Mouse (Mus musculus): ENCODE measurements around the gene Senp1. TPM values are rescaled to one million over a fixed set of nuclear protein-coding genes. Genes with fewer than 3 reads are reported as not detected.

Senp1 gene
- polyA plus RNA-seq, 1 experiment from 2014 or later, result 24.9 TPM

GRCm38 (mm10) chr15:98043967-98044366 lies 49.6 kb downstream of the Senp1 start:
- ATAC-seq (ENCODE audit: insufficient read depth, low FRiP score), result no peak
- WGBS, result 92% methylated on average over 6 of the region's 6 CpGs

GRCm38 (mm10) chr15:98042508-98042907 lies 51.0 kb downstream of the Senp1 start:
- Histone ChIP-seq H3K36me3 (ENCODE audit: control insufficient read depth, insufficient read depth, low read length) (peaks cover 27% of the 10 kb centered on the region), H3K4me1 (ENCODE audit: control insufficient read depth, insufficient read depth, low read length) (no peaks in the 10 kb centered on the region), H3K4me2 (ENCODE audit: low read depth, low read length) (no peak overlapping the region), H3K9me3 (replicated peaks; ENCODE audit: control insufficient read depth, low read length) (no peaks in the 10 kb centered on the region), H3K27me3 (ENCODE audit: control insufficient read depth, insufficient read depth, low read length) (no peaks in the 10 kb centered on the region), H3K27ac (ENCODE audit: low read length) (no peak overlapping the region), H3K4me3 (replicated peaks; ENCODE audit: low read length) (no peak overlapping the region), H3K9ac (ENCODE audit: low read length) (no peak overlapping the region)
- no peak for ATAC-seq (ENCODE audit: insufficient read depth, low FRiP score)
- WGBS, result 89% methylated on average over 12 of the region's 12 CpGs

More at GRCm38 (mm10) chr15:98043967-98044366, 49.6 kb downstream of the Senp1 start:
- Histone ChIP-seq H3K9ac (ENCODE audit: low read length) (no peak overlapping the region), H3K4me3 (replicated peaks; ENCODE audit: low read length) (no peak overlapping the region), H3K4me2 (ENCODE audit: low read depth, low read length) (no peak overlapping the region), H3K27ac (ENCODE audit: low read length) (no peak overlapping the region), H3K9me3 (replicated peaks; ENCODE audit: control insufficient read depth, low read length) (no peaks in the 10 kb centered on the region), H3K36me3 (ENCODE audit: control insufficient read depth, insufficient read depth, low read length) (peaks cover 27% of the 10 kb centered on the region), H3K4me1 (ENCODE audit: control insufficient read depth, insufficient read depth, low read length) (no peaks in the 10 kb centered on the region), H3K27me3 (ENCODE audit: control insufficient read depth, insufficient read depth, low read length) (no peaks in the 10 kb centered on the region)

DNA sequence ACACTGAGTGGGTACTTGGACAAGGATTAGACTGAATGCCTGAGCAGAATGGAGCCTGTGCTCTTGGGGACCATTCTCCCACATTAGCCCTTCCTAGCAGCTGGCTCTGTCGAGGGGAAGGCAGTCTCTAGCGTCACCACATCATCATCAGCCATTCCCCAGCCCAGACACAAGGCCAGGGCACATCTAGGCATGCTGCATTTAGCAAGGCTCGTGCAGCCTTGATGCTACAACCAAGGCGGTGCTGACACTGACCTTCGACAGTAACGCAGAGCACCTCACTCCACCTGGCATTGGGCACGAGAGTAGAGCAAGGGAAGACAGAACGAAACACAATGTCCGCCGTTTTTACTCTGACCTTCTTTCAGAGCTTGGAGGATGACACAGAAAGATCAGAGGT lies 53.9 kb downstream of the Senp1 start:
- no peak overlapping the region for H3K4me2 ChIP-seq (ENCODE audit: low read depth, low read length)
- no peaks in the 10 kb centered on the region for H3K4me1 ChIP-seq (ENCODE audit: control insufficient read depth, insufficient read depth, low read length)
- 89% methylated on average over 10 of the region's 10 CpGs for WGBS
- no peaks in the 10 kb centered on the region for H3K9me3 ChIP-seq (replicated peaks; ENCODE audit: control insufficient read depth, low read length)
- ATAC-seq (ENCODE audit: insufficient read depth, low FRiP score), result no peak
- H3K27me3 ChIP-seq (ENCODE audit: control insufficient read depth, insufficient read depth, low read length), result no peaks in the 10 kb centered on the region
- H3K9ac ChIP-seq (ENCODE audit: low read length), result no peak overlapping the region
- no peak overlapping the region for H3K27ac ChIP-seq (ENCODE audit: low read length)
- H3K36me3 ChIP-seq (ENCODE audit: control insufficient read depth, insufficient read depth, low read length), result peaks cover 11% of the 10 kb centered on the region
- no peak overlapping the region for H3K4me3 ChIP-seq (replicated peaks; ENCODE audit: low read length)

- ATAC-seq (ENCODE audit: insufficient read depth, low FRiP score), result no peak
- Histone ChIP-seq H3K9ac (ENCODE audit: low read length) (no peak overlapping the region), H3K27me3 (ENCODE audit: control insufficient read depth, insufficient read depth, low read length) (no peaks in the 10 kb centered on the region), H3K9me3 (replicated peaks; ENCODE audit: control insufficient read depth, low read length) (no peaks in the 10 kb centered on the region), H3K27ac (ENCODE audit: low read length) (no peak overlapping the region), H3K4me3 (replicated peaks; ENCODE audit: low read length) (no peak overlapping the region), H3K36me3 (ENCODE audit: control insufficient read depth, insufficient read depth, low read length) (no peaks in the 10 kb centered on the region; the same call in 1 of the 2 replicates), H3K4me2 (ENCODE audit: low read depth, low read length) (no peak overlapping the region), H3K4me1 (ENCODE audit: control insufficient read depth, insufficient read depth, low read length) (no peaks in the 10 kb centered on the region)
- WGBS, result 89% methylated on average over 5 of the region's 5 CpGs
Measured at GRCm38 (mm10) chr15:98036578-98036977, 57.0 kb downstream of the Senp1 start.

DNA sequence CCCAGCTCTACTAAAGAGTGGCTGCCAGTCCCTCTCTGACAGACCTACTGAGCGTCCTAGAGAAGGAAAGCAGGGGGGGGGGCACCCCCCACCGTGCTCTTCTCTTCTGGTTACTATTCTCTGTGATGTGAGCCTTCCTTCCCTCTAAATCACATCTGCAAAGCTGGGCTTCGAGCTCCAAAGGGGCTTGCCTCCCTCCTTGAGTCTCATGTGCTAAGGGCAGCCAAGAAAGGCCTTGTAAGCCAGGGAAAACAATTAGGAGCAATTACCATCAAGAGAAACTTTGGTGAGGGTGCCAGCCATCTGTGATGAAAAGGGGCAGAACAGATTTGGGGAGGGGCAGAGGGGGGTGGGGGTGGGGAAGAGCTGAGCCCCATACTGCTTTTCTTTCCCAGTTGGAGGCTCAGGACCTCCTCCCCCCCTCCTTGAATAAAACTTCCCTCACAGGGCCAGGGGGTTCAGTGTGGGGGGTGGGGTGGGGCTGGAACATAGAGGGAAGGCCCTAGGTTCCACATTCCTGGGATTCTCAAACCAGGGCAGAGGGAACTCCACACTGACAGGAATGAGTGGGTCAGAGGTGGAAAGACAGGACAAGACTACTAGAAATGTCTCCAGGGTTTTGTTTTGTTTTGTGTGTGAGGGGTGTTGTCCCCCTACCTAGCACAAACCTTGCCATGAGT lies 58.3 kb downstream of the Senp1 start:
- H3K4me1 ChIP-seq (ENCODE audit: control insufficient read depth, insufficient read depth, low read length), result no peaks in the 10 kb centered on the region
- no peaks in the 10 kb centered on the region for H3K27me3 ChIP-seq (ENCODE audit: control insufficient read depth, insufficient read depth, low read length)
- no peaks in the 10 kb centered on the region; the same call in 1 of the 2 replicates for H3K36me3 ChIP-seq (ENCODE audit: control insufficient read depth, insufficient read depth, low read length)
- no peaks in the 10 kb centered on the region for H3K9me3 ChIP-seq (replicated peaks; ENCODE audit: control insufficient read depth, low read length)
- H3K4me2 ChIP-seq (ENCODE audit: low read depth, low read length), result no peak overlapping the region
- ATAC-seq (ENCODE audit: insufficient read depth, low FRiP score), result no peak
- no peak overlapping the region for H3K9ac ChIP-seq (ENCODE audit: low read length)
- no peak overlapping the region for H3K27ac ChIP-seq (ENCODE audit: low read length)
- WGBS, result 24% methylated on average over 3 of the region's 3 CpGs
- H3K4me3 ChIP-seq (replicated peaks; ENCODE audit: low read length), result no peak overlapping the region

DNA sequence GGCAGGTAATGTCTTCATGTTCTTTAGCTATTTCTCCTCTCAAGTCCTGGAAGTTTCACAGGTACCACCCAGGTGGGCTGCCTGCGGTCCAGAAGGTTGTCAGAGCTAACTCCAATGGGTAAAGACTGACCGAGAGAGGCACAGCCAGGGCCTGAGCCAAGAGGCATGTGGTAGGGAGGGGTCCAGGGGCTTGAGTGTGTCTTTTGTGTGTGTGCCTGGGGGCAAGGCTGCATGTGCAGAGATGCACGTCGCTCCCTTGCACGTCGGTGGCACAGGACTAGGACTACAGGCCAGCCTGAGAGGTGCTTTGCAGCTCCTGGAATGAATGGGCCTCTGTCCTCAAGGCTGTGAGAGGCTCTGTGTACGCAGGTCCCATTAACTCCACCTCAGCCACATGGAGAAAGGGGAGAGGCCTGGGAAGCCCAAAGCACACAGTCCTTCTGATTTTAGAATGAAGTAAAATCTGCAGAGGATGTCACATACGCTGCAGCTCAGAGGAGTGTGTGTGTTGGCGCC lies 60.3 kb downstream of the Senp1 start:
- ATAC-seq (ENCODE audit: insufficient read depth, low FRiP score), result peak; percentile 33; the same call in 1 of the 2 replicates
- Histone ChIP-seq H3K36me3 (ENCODE audit: control insufficient read depth, insufficient read depth, low read length) (no peaks in the 10 kb centered on the region; the same call in 1 of the 2 replicates), H3K4me3 (replicated peaks; ENCODE audit: low read length) (no peak overlapping the region), H3K4me2 (ENCODE audit: low read depth, low read length) (no peak overlapping the region), H3K9ac (ENCODE audit: low read length) (no peak overlapping the region), H3K9me3 (replicated peaks; ENCODE audit: control insufficient read depth, low read length) (no peaks in the 10 kb centered on the region), H3K4me1 (ENCODE audit: control insufficient read depth, insufficient read depth, low read length) (no peaks in the 10 kb centered on the region), H3K27me3 (ENCODE audit: control insufficient read depth, insufficient read depth, low read length) (no peaks in the 10 kb centered on the region), H3K27ac (ENCODE audit: low read length) (no peak overlapping the region)
- 75% methylated on average over 9 of the region's 9 CpGs for WGBS

DNA sequence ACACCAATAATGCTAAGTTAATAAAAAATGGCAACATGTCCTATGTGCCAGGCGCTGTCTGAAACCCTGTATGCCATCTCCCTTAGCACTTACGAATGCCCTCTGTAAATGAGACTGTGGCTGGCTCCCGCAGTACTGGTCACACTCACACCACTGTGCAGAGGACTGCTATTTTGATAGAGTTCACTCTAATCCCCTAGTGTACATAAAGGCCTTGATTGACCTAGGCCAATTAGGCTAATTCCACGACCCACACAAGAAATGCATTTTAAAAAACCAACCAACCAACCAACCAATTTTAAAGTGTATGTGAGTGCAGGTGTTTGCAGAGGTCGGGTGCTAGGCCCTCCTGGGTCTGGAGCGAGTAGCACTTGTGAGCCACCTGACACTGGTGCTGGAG lies 63.7 kb downstream of the Senp1 start:
- Histone ChIP-seq H3K27ac (ENCODE audit: low read length) (no peak overlapping the region), H3K4me2 (ENCODE audit: low read depth, low read length) (no peak overlapping the region), H3K27me3 (ENCODE audit: control insufficient read depth, insufficient read depth, low read length) (no peaks in the 10 kb centered on the region), H3K9me3 (replicated peaks; ENCODE audit: control insufficient read depth, low read length) (no peaks in the 10 kb centered on the region), H3K9ac (ENCODE audit: low read length) (no peak overlapping the region), H3K36me3 (ENCODE audit: control insufficient read depth, insufficient read depth, low read length) (no peaks in the 10 kb centered on the region), H3K4me3 (replicated peaks; ENCODE audit: low read length) (no peak overlapping the region), H3K4me1 (ENCODE audit: control insufficient read depth, insufficient read depth, low read length) (0 out of 2 replicates have a peak, but pooled peaks cover 7% of the 10 kb centered on the region)
- WGBS, result 79% methylated on average over 6 of the region's 6 CpGs
- no peak for ATAC-seq (ENCODE audit: insufficient read depth, low FRiP score)

DNA sequence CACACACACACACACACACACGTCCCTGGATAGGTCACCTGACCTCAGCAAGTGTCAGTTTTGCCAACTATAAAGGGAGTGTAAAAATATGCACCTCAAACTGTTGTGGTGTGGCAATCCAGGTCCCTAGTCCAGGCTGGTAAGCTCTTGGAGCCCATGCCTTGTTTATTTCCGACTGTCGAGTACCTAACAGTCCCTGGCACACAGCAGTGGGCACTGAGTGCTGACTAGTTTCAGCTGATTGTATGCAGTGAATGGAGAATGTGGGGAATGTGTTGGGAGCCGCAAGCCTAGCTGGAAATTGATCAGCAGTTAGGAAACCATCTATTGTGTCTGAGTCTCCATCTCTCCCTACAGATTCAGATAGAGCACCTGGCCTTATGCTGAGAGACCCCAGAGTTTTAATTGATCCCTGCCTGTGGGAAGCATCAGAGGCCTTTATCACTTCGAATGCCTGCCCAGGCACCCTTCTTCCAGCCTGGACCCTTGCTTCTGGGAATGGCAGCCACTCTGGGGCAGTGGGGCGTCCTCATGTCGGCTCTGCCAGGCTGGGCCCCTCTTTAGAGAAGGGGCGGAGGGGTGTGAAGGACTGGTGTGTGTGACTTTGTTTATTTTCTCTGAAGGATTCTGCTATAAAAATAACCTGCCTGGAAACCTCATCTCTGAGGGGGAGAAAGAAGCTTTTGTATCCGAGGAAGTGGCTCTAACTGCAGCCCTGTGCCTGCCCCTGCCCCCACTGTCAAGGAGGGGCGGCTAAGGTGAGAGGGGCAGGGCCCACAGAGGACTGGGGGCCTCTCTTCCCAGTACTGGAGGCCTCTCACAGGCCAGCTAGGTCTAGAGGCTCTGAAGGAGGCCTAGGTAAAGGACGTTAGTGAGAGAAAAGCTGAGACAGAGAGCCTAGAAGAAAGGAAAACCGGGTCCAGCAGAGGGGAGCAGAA lies 66.3 kb downstream of the Senp1 start:
- Histone ChIP-seq H3K4me2 (ENCODE audit: low read depth, low read length) (no peak overlapping the region), H3K9ac (ENCODE audit: low read length) (peak overlapping the region; percentile 38; the same call in 1 of the 2 replicates), H3K4me1 (ENCODE audit: control insufficient read depth, insufficient read depth, low read length) (0 out of 2 replicates have a peak, but pooled peaks cover 7% of the 10 kb centered on the region), H3K27ac (ENCODE audit: low read length) (no peak overlapping the region), H3K9me3 (replicated peaks; ENCODE audit: control insufficient read depth, low read length) (no peaks in the 10 kb centered on the region), H3K27me3 (ENCODE audit: control insufficient read depth, insufficient read depth, low read length) (no peaks in the 10 kb centered on the region), H3K4me3 (replicated peaks; ENCODE audit: low read length) (no peak overlapping the region), H3K36me3 (ENCODE audit: control insufficient read depth, insufficient read depth, low read length) (no peaks in the 10 kb centered on the region)
- 30% methylated on average over 12 of the region's 12 CpGs for WGBS
- ATAC-seq (ENCODE audit: insufficient read depth, low FRiP score), result no peak

GRCm38 (mm10) chr15:98025611-98026010 lies 67.9 kb downstream of the Senp1 start:
- H3K9me3 ChIP-seq (replicated peaks; ENCODE audit: control insufficient read depth, low read length), result no peaks in the 10 kb centered on the region
- no peaks in the 10 kb centered on the region for H3K36me3 ChIP-seq (ENCODE audit: control insufficient read depth, insufficient read depth, low read length)
- H3K4me1 ChIP-seq (ENCODE audit: control insufficient read depth, insufficient read depth, low read length), result 0 out of 2 replicates have a peak, but pooled peaks cover 7% of the 10 kb centered on the region
- no peak overlapping the region for H3K9ac ChIP-seq (ENCODE audit: low read length)
- ATAC-seq (ENCODE audit: insufficient read depth, low FRiP score), result no peak
- H3K4me3 ChIP-seq (replicated peaks; ENCODE audit: low read length), result no peak overlapping the region
- no peaks in the 10 kb centered on the region for H3K27me3 ChIP-seq (ENCODE audit: control insufficient read depth, insufficient read depth, low read length)
- H3K4me2 ChIP-seq (ENCODE audit: low read depth, low read length), result no peak overlapping the region
- 45% methylated on average over 4 of the region's 4 CpGs for WGBS
- H3K27ac ChIP-seq (ENCODE audit: low read length), result no peak overlapping the region
